Mouse (Mus musculus): ENCODE data around the gene Sgms1.
"Not testable (repeated sequence)": the region's sequence is repeated elsewhere in the genome, so short reads cannot be mapped to it uniquely, and the experiment has no call there.

Gene Sgms1

GRCm38 (mm10) chr19:32152529-32152928 lies 237.0 kb downstream of the Sgms1 start:
- DNase-seq (ENCODE audit: low read depth, low spot score), result no peak

DNA sequence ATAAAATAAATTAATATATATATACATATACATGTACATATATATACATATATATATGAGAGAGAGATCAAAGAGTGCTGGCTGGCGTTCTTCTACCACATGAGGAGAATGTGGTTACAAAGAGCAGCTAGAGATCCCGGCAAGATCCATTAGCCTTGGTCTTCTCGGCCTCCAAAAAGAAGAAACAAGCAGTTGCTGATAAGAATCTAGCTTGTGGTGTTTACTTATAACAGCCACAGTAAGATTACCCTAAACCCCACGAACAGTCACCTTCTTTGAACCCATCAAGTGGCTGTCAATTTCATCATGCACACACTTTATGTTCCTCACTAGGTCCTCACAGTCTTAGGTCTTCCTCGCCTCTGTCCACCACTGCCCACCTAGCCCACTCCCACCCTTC lies 240.8 kb downstream of the Sgms1 start:
- DNase-seq (ENCODE audit: low read depth, low spot score), result no peak

DNA sequence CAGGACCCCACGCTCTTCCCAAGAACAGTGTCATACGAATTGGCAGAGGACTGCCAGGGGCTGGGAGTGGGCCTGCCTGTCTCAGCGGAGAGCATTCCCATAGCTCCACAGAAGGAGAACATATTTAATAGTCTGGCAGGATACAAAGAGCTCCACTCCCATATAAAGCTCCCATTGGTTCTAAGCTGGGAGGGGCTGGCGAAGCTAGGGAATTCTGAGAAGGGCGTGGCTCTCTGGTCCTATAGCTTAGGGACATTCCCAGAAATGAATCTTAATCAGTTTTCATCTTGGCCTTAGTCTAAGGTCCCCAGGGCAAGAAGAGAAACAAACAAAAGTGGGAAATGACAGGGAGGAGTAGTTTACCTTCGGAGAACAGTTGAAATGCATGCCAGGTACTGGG lies 247.1 kb downstream of the Sgms1 start:
- DNase-seq (ENCODE audit: low read depth, low spot score), result no peak

- DNase-seq (ENCODE audit: low read depth, low spot score), result no peak
These were observed 251.0 kb downstream of the Sgms1 start for GRCm38 (mm10) chr19:32138361-32139088.

GRCm38 (mm10) chr19:32137904-32138303 lies 251.6 kb downstream of the Sgms1 start:
- no peak for DNase-seq (ENCODE audit: low read depth, low spot score)

DNA sequence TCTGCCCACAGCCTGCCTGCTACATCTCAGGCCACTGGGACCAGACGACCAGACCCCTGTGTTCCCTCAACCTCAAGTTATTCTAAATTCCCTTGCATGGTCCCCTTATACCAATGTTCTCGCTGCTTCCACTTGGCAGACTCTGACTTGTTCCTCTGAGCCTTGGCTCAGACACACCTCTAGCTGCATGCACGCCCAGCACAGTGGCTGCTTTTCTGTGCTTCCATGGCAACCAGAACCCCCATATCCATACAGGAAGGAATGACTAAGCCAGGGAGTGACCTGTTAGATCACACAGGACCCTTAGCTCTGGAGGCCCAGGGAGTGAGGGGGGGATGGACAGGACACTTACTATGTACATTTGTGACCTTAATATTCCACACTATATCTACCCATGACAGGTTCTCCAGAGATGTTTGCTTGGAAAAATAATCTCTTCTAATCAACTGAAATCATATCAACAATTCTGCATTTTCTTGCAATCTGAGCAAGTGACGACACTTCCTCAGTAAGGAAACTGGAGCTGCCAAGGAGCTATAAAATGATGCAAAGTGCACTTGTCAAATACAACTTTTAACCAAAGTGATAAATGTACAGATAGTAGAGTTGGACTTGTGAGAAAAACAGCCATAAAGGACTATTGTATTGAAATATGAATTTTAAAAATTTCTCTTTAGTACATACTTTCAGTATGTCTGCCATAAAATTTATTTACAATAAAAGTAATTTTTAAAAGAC lies 252.5 kb downstream of the Sgms1 start:
- peak; percentile 25 for DNase-seq (ENCODE audit: low read depth, low spot score)

DNA sequence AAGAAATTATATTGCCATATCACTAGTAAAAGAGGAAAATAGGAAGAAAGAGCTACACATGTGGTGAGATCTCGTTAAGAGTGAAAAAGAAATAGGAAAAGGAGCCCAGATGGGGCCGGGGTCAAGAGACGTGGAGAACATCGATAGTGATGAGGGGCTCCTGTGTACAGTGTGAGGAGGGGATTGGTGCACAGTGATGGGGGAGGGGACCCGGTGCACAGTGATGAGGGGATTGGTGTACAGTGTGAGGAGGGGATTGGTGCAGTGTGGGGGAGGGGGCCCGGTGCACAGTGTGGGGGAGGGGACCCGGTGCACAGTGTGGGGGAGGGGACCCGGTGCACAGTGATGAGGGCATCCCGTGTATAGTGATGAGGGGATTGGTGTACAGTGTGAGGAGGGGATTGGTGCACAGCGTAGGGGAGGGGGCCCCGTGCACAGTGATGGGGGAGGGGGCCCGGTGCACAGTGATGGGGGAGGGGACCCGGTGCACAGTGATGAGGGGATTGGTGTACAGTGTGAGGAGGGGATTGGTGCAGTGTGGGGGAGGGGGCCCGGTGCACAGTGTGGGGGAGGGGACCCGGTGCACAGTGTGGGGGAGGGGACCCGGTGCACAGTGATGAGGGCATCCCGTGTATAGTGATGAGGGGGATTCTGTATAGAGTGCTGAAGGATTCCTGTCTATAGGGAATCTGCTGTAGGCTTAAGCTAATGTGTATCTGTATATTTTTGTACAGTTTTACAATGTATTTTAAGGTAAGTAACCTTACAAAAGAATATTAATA lies 257.6 kb downstream of the Sgms1 start:
- DNase-seq (ENCODE audit: low read depth, low spot score), result not testable (repeated sequence)

DNA sequence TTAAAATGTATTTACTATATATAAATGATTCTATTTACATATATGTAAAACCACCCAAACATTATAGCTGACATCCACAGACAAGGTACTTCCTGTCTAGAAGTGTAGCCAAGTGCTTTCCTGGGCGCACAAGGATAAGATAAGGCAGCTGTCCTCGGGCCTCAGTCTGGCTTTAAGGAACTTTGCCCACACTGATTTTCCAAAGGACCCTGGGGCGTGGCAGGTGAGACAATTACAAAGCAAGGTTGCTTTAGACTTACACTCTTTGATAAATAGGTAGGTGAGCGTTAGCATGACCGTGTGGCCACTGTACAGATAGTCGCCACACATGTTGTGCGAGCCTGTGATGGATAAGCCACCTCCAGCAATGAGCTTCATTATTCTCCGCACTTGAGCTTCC lies 260.2 kb downstream of the Sgms1 start:
- no peak for DNase-seq (ENCODE audit: low read depth, low spot score)

DNA sequence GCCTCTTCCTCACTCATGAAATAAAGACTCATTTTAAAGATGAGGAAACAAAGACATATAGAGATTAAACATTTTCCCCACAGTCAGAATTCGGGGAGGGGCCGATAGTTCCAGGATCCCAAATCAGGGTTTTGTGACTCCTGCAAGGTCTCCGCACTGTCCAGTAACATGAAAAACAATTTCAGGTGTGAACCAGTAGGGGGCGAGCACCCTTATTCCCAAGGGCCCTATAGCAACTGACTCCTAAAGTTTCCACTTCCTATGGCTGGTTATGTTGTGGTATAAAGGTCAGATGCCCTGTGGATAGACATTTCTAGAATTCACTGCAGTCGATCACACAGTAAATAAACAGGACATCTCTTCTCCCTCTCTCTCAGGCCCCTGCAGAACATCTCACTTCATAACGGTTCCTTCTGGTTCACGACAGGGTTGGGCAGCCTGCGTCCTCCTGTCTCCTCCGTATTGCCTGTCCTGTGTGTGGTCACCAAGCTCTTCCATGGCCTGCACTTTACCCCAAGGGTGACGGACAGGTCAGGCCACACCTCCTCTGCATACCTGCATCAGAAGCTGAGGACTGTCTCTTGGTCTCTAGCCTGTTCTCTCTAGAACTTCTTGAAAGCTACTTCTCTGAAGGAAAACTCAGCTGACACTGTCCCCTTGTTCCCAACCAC lies 262.2 kb downstream of the Sgms1 start:
- no peak for DNase-seq (ENCODE audit: low read depth, low spot score)

DNA sequence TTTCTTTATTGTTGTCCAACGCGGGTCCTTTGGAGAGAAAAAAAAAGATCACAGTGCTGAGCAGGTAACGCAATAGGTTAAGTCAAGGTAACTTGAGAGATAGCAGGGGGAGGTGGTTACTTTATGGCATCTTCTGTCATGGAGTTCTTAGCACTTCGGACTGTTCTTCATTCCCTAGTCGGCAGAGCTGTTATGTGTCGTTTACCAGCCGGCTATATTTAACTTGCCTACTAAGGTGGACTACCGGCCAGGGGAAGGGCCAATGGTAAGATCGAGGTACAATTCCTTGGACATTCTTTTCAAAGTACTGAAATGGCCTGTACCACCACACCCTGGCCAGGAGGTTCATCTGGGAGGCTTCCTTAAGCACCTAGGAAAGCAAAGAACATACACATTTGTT lies 265.4 kb downstream of the Sgms1 start:
- no peak for DNase-seq (ENCODE audit: low read depth, low spot score)

GRCm38 (mm10) chr19:32123196-32123595 lies 266.3 kb downstream of the Sgms1 start:
- DNase-seq (ENCODE audit: low read depth, low spot score), result no peak

DNA sequence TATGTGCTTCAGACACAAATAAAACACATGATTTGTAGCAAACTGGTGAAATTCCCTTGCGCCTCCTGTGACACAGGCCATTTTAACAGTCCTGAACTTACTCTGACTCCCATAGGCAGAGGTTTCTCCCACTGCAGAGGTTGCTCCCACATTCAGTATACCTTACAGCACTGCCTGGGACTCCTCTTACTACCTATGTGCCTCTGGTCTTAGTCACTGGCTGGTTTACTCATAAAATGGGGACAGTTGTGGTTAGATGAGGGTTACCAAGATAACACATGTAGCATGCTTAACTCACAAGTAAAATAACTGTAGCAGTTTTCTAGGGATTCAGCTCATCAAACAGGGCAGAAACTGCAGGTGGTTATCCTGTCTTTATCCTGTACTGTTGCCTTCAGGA lies 268.7 kb downstream of the Sgms1 start:
- DNase-seq (ENCODE audit: low read depth, low spot score), result no peak

- no peak for DNase-seq (ENCODE audit: low read depth, low spot score)
These were observed 269.8 kb downstream of the Sgms1 start for GRCm38 (mm10) chr19:32119666-32120065.

- DNase-seq (ENCODE audit: low read depth, low spot score), result no peak
These were observed 271.0 kb downstream of the Sgms1 start for GRCm38 (mm10) chr19:32118496-32118895.

DNA sequence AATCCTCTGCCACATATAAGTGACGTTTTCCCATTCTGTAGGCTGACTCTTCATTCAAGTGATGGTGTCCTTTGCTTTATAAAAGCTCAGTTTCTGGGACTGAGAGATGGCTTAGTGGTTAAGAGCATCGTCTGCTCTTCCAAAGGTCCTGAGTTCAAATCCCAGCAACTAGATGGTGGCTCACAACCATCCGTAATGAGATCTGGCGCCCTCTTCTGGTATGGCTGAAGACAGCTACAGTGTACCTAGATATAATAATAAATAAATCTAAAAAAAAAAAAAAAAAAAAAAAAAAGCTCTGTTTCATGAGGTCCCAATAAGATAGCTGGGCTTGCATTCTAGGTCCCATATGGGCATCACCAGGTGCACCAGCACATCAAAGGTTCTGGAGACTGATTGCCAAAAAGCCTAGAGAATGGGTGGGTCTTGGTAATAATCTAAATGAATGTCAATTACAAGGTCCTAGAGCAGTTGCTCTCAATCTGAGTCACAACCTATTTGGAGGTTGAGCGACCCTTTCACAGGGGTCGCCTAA lies 272.0 kb downstream of the Sgms1 start:
- no peak for DNase-seq (ENCODE audit: low read depth, low spot score)

GRCm38 (mm10) chr19:32111866-32112790 lies 277.4 kb downstream of the Sgms1 start:
- no peak for DNase-seq (ENCODE audit: low read depth, low spot score)

DNA sequence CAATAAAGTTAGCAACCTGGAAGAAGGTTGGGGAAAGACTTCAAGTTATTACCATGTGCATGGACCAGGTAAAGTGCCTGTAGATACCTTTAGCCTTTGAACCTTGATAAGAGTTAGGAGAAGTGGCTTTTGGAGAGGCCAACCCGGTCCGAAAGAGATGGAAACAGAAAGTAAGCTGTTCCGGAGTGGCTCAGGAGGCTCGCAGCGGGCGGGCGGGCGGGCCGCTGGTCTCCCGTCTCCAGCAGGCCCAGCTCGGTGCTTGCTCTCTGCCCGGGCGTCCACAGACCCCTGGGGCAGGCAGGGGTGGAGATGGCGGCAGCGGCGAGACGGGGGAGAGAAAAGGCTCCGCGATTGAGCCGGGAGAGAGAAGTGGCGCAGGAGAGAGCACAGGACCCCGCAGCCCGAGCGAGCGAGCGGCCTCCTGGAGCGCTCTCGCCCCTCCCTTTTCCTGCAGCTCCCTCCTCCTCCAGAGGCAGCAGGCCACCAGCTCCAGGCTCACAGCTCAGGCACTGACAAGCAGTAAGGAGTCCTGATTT lies 281.7 kb downstream of the Sgms1 start, which contains the start of gene Asah2:
Asah2 (minus strand) TSS at position 441 of the 536 bp plus-strand sequence.
- DNase-seq (ENCODE audit: low read depth, low spot score), result peak; percentile 66

GRCm38 (mm10) chr19:32106750-32107149 lies 282.8 kb downstream of the Sgms1 start:
- no peak for DNase-seq (ENCODE audit: low read depth, low spot score)

DNA sequence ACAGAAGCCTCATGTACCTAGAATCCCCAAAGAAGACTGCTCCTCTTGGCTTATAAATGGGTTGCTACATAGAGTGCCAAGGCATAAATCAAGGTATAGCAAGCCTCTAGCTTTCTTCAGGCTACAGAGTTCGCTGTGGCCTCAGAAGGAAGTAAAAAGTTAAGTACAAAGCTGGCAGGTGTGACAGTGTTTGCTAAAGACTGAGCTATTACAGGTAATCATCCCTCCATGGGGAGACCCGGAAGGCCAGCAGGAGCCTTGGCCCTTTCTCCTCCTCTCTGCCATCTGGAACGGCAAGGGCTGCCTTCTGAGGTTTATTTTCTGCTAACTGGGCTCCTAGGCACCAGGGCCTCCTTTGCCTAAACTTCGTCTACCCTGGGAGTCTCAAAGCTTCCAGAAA lies 285.3 kb downstream of the Sgms1 start:
- DNase-seq (ENCODE audit: low read depth, low spot score), result no peak

DNA sequence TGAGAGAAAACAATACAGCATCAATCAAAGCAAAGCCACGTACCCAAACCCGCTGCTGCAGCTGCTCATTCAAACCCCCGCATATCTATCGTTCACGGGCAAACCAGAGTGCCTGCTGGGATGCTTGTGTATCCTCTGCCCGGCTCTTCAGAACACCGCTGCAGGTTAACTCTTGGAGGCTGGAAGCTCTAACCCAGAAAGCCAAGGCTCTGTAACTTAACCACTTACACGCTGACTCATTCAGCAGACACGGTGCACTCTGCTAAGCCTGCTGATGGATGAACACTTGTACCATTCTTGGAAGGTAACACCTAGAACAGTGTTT lies 286.6 kb downstream of the Sgms1 start:
- DNase-seq (ENCODE audit: low read depth, low spot score), result no peak
